Mouse (Mus musculus) heart, postnatal 36 days (tissue): ENCODE data around the gene Crim1. TPM values are rescaled to one million over a fixed set of nuclear protein-coding genes. Genes with fewer than 3 reads are reported as not detected.

Experiments used
- DNase-seq, 2 experiments: peaks; one replicate each; pipeline ENCODE4 v3.0.0; 2021 to 2022
- intact Hi-C: fragments of 180-260 bp; cut with DNase I; formaldehyde crosslinking; loops from one replicate; pipeline ENCODE4 v1.15.1; 2025
- total RNA-seq, 2 experiments: library from RNA; stranded (reverse); gene quantifications; 2 replicates each; pipeline ENCODE4 v1.2.3; 2021

Gene Crim1
- total RNA-seq, 2 experiments from 2014 or later = 50.7 to 64.8 TPM

- intact Hi-C loops = no loop called here
- DNase-seq = no peak
These were observed 117.3 kb downstream of the Crim1 start for GRCm38 (mm10) chr17:78317381-78317780.

DNA sequence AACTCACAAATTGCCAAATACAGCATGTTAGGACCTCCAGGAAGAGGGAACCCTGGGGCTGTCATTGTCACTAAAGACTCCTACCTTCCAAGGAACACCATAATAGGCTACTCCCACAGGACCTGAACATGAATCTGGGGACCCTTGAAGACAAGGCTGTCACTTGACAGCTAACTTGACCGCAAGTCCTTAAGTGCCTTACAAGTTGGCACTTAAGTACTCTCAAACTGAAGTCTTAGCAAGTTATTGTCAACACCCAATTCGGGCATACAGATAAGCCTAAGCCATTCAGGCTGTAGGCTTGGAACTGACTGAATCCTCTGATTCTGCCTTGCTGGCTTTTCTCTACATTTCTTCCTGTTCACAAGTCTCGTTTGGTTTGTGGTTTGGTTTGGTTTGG lies 118.8 kb downstream of the Crim1 start:
- intact Hi-C loops = no loop called here
- no peak for DNase-seq

GRCm38 (mm10) chr17:78321216-78321835 lies 121.3 kb downstream of the Crim1 start:
- no peak for DNase-seq
- intact Hi-C loops = no loop called here

- intact Hi-C loops = no loop called here
- DNase-seq = peak in 1 of 2 experiments; percentile 30
These were observed 122.6 kb downstream of the Crim1 start for GRCm38 (mm10) chr17:78322369-78323335.

GRCm38 (mm10) chr17:78325761-78326332 lies 125.8 kb downstream of the Crim1 start:
- intact Hi-C loops = loop anchor here (5.0 kb wide), 1 partner anchor 36 kb away; no protein-coding TSS in a partner anchor
- no peak for DNase-seq

DNA sequence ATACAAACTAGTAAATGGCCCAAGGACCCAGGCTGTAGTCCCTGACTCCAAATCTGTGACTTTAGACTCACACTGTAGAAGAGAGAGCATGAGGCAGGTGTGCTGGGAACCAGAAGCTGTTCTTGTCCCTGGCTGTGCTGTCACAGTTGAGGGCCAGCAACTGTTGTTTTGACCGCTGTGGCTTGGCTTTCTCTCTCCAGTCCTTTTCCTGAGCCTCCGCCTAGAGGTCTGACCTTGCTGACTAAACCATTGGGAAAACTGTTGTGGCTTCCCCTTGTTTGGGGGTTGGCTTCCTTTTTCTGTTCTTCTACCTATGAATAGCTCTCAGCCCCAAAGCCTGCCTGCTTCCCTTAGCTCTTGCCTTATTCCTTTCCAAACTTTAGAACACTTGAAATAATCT lies 126.3 kb downstream of the Crim1 start:
- peak; percentile 18 to 24 for DNase-seq
- intact Hi-C loops = loop anchor here (5.0 kb wide), 1 partner anchor 36 kb away; no protein-coding TSS in a partner anchor

DNA sequence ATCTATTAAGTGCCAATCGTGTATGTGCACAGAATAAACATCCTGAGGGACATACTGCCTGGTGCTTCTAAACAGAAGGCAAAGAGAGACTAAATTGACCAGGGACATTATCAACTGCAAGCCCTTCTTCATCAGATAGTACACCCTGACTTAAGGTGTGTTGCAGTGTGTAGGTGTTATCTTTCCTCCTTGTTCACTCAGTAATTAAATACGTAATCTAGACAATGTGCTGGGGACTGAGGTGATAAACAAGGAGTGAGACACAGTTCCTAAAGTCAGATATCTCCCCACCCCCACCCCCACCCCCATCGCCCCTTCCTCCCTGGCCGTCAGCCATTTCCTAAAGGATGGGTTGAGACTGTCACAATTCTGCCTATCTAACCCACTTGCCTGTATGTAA lies 127.1 kb downstream of the Crim1 start:
- intact Hi-C loops = loop anchor here (5.0 kb wide), 1 partner anchor 35 kb away; no protein-coding TSS in a partner anchor
- DNase-seq = no peak

DNA sequence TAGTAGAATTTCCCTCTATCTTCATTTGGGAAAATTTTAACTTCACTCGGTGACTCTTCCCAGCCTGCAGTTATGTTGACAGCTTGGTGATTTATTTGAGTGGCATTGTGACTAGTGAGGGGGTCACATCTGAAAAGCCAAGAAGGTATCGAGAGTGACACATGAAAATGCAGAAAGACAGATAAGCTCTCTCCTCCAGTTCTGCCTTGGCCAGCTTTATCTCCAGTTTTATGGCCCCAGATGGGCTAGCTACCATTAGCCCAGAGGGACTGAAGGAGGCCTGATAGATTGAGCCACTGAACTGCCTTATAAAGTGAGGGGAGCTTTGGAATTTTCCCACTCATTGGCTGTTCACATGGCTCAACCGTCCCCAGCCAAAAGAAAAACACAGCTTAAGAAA lies 128.2 kb downstream of the Crim1 start:
- intact Hi-C loops = loop anchor here (5.0 kb wide), 1 partner anchor 34 kb away; no protein-coding TSS in a partner anchor
- no peak for DNase-seq

GRCm38 (mm10) chr17:78331438-78331837 lies 131.4 kb downstream of the Crim1 start:
- DNase-seq = no peak
- intact Hi-C loops = no loop called here

DNA sequence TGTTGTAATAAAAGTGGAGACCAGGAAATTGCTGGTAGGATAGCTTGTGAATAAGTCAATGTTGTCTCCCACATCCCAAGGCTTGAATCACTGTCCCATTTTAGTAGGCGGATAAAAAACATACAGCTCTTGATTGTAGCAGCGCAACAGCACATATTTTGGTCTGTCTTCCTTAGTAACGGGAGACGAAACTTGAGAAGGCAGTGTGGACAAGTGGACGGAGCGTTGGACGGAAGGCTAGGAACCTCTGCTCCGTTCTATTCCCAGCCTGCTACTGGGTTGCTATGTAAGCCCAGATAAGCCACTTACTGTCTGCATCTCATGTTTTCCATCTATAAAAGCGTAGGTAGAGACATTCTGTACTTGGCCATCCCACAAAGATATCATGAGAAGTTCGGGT lies 133.2 kb downstream of the Crim1 start:
- intact Hi-C loops = no loop called here

DNA sequence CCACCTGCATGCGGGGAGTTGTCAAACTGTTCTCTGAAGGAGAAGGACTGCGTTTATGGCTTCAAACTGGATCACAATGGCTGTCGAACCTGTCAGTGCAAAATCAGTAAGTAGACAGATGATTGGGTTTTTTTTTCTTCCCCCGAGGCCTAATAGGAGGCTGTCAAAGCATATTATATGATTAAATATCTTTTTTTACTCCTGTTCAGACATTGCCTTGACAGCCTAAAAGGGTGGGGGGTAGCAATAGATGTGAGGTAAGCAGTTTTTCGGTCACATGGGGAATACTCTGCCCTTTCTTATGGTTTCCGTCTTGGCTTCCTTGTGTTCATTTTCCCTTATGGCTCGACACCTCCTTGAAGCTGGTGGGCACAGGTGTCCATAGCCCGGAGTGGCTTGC lies 135.2 kb downstream of the Crim1 start:
- intact Hi-C loops = no loop called here
- DNase-seq = no peak

More for the DNA sequence above, 133.2 kb downstream of the Crim1 start:
- DNase-seq = no peak

DNA sequence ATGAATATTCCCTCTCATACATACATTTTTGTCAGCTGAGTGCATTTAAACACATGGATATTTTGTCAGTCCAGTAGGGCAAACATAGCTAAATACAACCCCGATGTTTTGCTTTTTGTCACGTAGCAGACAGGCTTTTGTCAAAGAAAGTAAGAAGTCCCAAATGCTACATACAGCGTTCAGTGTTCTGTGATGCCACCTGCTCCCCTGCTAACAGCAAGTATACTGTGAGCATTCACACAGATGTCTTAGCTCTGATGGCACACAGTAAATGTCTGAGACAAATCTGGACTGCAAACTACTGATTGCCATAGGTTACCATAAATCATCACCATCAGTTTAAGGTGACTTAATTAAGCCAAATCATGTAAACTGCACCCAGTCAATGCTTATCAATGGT lies 143.6 kb downstream of the Crim1 start:
- no peak for DNase-seq
- intact Hi-C loops = no loop called here

DNA sequence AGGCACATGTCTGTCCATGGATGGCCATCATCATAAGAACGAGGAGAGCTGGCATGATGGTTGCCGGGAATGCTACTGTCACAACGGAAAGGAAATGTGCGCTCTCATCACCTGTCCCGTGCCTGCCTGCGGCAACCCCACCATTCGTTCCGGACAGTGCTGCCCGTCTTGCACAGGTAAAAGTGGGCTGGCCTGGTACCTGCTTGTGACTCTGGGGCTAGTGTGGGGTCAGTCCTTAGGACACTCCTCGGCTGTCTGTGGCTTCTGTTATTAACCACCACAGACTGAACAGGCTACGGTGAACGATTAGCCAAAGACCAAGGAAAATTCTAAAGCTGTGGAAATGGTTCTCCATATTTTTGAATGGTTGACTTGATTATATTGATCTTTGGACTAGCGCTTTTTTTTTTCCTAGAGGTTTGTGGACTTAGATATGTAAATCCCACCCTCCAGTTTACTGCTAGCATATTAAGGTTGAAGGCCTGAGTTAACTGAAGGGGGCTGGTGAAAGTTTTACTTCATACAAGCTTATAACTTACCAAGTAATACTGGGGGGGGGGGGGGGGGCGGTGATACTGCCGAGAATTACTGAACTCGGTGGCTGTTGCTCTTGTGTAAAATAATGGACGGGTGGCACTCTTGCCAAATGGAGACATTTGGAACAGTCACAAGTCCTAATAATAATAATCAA lies 147.2 kb downstream of the Crim1 start:
- intact Hi-C loops = no loop called here
- no peak for DNase-seq

- intact Hi-C loops = no loop called here
- DNase-seq = no peak
These were observed 151.8 kb downstream of the Crim1 start for GRCm38 (mm10) chr17:78351676-78352499.

- no peak for DNase-seq
- intact Hi-C loops = no loop called here
These were observed 152.4 kb downstream of the Crim1 start for GRCm38 (mm10) chr17:78352500-78352855.

GRCm38 (mm10) chr17:78354411-78354810 lies 154.4 kb downstream of the Crim1 start:
- intact Hi-C loops = no loop called here
- DNase-seq = peak in 1 of 2 experiments; percentile 24

DNA sequence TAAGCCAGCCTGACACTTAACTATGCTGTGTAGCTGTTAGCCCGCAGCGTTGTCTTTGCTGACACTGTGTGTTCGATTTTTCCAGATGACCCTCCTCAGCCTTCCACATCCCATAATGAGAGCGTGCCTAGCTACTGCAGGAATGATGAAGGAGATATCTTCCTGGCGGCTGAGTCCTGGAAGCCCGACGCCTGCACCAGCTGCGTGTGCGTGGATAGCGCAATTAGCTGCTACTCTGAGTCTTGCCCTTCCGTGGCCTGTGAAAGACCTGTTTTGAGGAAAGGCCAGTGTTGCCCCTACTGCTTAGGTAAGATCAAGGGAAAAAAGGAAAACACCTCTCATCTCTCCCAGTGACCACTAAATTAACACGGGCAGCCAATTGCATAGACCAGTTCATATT lies 154.8 kb downstream of the Crim1 start:
- intact Hi-C loops = no loop called here
- no peak for DNase-seq

DNA sequence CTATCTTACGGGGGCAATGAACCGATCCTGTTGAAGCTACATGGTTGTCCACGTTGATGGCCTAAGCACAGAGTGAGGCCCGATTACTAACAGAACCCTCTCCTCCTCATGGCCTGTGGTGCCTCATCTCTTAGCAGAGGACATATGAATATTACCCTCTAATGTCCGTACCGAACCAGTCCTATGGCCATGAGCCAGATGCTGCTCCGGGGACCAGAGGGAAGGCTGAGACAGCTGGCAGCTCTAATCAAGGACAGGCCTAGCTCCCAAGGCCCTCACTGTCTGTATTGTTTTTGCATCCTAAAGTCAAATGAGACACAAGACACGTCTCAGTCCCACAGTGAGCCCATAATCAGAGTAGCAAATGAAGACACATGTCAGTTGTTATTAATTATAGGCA lies 155.6 kb downstream of the Crim1 start:
- intact Hi-C loops = no loop called here

GRCm38 (mm10) chr17:78357753-78358152 lies 157.7 kb downstream of the Crim1 start:
- DNase-seq = no peak
- intact Hi-C loops = no loop called here

More for the DNA sequence above, 155.6 kb downstream of the Crim1 start:
- DNase-seq = no peak

DNA sequence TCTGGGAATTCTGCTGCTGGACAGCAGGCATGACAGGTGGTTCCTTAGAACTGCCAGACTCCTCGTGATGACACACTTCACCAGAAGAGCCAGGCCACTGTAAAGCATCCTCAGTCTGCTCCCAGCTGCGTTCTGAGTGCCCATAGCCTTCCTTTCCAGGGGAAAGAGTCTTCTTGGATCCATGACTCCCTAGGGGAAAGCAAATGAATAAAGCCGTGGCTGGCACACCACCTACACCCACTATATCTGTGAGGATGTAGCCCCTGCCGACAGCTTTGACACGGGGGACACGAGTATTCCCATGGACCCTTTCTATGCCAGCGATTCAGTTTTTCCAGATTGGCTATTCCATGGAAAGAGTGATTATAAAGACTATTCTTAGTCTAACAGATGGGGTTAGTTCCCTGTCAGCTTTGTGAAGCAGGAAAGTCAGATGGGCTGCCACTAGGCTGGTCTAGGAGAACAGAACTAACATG lies 158.2 kb downstream of the Crim1 start:
- intact Hi-C loops = no loop called here
- no peak for DNase-seq
